Mouse (Mus musculus) cerebellum, postnatal 4 days (tissue): ENCODE results near the gene Pgap2.

Source experiments
- DNase-seq, 2 experiments: peaks; one replicate each; pipeline ENCODE4 v3.0.0; 2022; ENCODE audit warnings: low spot score in 2 of 2, mixed read lengths in 1 of 2

The Pgap2 gene

DNA sequence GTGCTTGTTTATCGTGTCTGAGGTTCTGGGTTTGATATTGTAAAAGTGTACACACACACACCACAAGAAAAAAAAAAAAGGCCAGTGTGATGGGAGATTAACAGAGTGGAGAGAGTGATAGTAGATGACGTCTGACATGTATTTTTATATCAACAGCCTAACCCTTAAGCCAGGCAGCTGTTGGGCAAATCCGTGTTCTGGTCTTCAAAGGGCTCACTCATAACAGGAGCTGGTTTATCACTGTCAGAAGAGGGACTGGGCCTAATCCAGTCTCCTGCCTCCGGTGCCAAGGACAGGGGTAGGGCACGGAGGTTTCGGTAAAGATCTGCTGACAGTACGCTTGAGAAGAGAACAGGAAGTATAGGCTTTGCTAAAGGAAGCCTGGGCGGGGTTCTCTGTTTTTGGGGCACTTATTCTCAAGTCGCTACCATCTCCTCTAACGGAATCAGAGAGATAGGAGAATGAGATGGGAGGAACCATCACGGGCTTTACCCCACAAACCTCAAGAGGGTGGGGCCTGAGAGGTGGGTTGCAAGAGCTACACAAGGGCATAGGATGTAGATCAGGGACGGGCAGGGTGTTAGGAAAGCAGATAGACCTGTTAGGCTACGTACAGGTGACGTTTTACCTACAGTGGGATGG, 56.5 kb downstream of the Pgap2 start:
- no peak for DNase-seq

- DNase-seq: peak; percentile 95 to 96
These were observed 57.1 kb downstream of the Pgap2 start for GRCm38 (mm10) chr7:102267113-102267579.

DNA sequence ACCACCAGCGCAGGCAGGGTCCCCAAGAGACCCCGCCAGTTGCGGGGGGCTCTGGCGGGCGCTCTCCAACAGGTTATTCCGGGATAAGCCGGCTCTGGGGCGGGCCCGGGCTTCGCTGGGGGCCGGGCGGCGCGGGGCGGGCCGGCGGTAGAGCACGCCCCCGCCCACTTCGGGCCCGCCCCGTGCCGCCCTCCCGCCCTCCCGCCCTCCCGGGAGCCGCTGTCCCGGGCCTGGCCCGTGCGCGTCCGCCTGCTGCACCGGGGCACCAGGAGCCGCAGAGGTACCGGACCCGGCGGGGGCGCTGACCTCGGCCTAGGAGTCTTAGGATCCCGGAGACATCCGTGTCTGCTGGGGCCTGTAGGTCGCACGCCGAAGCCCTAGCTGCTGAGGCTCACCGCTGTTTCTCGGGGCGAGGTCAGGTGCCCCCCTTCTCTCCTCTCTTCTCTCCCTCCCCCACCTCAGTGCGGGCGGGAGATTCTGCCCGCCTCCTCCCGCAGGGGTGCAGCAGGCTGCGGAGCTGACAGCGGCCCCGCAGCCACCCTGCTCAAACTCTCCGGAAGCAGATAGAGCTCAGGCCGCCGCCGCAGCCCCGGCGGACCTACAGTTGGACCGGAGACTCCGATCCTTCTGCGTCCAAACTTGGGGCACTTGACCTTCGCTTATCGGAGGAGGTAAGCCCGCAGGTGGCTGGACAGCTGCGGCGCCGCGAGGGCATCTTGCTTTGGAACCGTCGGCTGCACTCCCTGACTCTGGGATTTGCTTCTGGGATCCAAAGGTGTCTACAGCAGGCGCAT, 57.8 kb downstream of the Pgap2 start, which contains the start of gene Stim1:
Gene Stim1, plus strand, starts transcription at position 206 of the 794 bp plus-strand sequence.
- peak in 1 of 2 experiments; percentile 35 for DNase-seq

- DNase-seq: no peak
These were observed 58.4 kb downstream of the Pgap2 start for GRCm38 (mm10) chr7:102268395-102268748.

- no peak for DNase-seq
These were observed 62.5 kb downstream of the Pgap2 start for GRCm38 (mm10) chr7:102272422-102272948.

GRCm38 (mm10) chr7:102281403-102281802, 71.4 kb downstream of the Pgap2 start:
- no peak for DNase-seq

- no peak for DNase-seq
These were observed 72.3 kb downstream of the Pgap2 start for GRCm38 (mm10) chr7:102282261-102282660.
